Mouse (Mus musculus) forebrain, embryonic 13.5 days (tissue): ENCODE data around the gene Abca14. TPM values are rescaled to one million over a fixed set of nuclear protein-coding genes. Genes with fewer than 3 reads are reported as not detected.

Source experiments
- polyA plus RNA-seq: library from polyadenylated mRNA; unstranded; fragments of >200 nt; fragmentation: Nextera tagmentation; extraction: Ambion mirVana; gene quantifications from 2 replicates; pipeline ENCODE4 v1.2.1, GENCODE M21; 2015

Gene Abca14
- polyA plus RNA-seq, 1 experiment from 2014 or later, result not detected

Other genes starting within 250 kb of the Abca14 start
- 0.21 and 0.27 TPM in 2 replicates for gene Dnah3, start 108.7 kb upstream of the Abca14 start, polyA plus RNA-seq
- gene Tmem159, start 101.6 kb upstream of the Abca14 start, polyA plus RNA-seq, result 5.6 and 5.7 TPM in 2 replicates
- not detected in 2 replicates for gene Zp2, start 58.7 kb upstream of the Abca14 start, polyA plus RNA-seq
- gene Anks4b, start 30.1 kb upstream of the Abca14 start, polyA plus RNA-seq, result not detected in 2 replicates
- gene Crym, start 1.9 kb upstream of the Abca14 start, polyA plus RNA-seq, result 10.4 and 10.8 TPM in 2 replicates
- gene Abca15, start 124.7 kb downstream of the Abca14 start, polyA plus RNA-seq, result not detected in 2 replicates
- not detected in 2 replicates for gene Abca16, start 205.7 kb downstream of the Abca14 start, polyA plus RNA-seq